Mouse (Mus musculus) embryonic fibroblast, embryonic 13.5 days (primary cell): ENCODE results near the gene Slc9a9.

Experiments used
- CTCF ChIP-seq: IDR thresholded peaks from 2 replicates; pipeline ENCODE4 v1.5.1; 2011; ENCODE audit warnings: mild to moderate bottlenecking, control low read depth, low read length, moderate library complexity, borderline replicate concordance; ENCODE audit not compliant: insufficient read depth
- POLR2A ChIP-seq: IDR thresholded peaks from 2 replicates; pipeline ENCODE4 v1.6.1; 2011; ENCODE audit warnings: low read depth, mild to moderate bottlenecking, control low read depth, low read length, moderate library complexity

DNA sequence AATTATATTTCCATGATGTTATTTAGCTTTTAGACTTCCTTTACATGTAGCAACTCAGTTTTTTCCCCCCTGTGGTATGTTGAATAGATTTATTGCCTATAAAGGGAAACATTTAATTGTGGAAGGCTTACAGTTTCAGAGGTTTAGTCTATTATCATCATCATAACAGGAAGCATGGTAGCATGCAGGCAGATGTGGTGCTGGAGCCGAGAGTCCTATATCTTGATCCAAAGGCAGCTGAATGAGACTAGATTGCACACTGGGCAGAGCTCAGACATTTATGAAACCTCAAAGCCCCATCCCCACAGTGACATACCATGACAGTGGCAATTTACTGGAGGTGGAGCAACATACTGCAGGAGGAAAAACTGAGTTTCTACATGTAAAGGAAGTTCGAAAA, 28.5 kb downstream of the Slc9a9 start:
- TF ChIP-seq POLR2A (no peak), CTCF (no peak)
